Mouse (Mus musculus): ENCODE results near the gene Lrrc14b. TPM values are rescaled to one million over a fixed set of nuclear protein-coding genes. Genes with fewer than 3 reads are reported as not detected.

The Lrrc14b gene
- 0.04 and 0.14 TPM in 2 replicates for polyA plus RNA-seq (2012; rRNA removed)

DNA sequence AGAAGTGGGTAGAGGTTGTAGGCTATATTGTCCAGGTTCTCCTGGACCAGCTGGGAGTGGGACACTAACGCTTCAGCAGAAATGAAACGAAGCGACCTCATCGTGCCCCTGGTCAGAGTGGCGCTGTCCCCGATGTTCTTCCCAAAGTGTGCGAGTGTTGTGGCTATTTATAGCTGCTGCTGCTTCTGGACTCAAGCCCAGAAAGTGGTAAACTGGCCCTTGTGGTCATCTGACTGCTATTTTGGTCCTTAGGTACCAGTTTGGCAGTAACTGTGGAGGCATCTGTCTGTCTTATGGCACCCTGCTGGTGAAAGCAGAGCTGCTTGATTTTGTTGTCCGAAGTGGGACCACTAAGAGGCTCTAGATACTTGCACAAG, at the start of gene Lrrc14b:
TSS of gene Lrrc14b (minus strand) at position 147 of the 377 bp plus-strand sequence.

DNA sequence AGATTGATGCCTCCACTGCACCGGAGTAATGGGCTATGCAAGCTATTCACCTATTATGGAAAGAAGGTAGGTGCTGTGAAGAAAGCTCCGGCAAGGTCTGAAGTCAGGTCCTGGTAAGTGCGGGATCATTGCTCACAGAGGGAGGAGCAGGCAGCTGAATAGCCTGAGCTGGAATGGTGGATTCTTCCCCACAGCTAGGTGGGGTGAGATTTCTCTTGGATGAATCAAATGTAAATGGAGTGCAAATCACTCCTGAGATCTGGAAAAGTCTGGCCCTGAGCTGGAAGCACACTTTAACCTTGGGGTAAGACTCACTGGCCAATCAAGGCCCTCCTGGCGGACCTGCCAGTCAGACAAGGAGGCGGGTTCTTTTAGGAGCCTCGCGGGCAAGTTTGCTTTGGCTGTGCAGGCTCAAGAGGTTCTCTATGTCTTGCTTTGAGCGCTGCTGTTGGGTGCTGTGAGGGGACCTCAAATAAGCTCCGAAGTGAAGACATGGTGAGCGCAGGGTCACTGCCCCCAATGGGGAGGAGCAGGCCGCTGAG, 35.6 kb upstream of the Lrrc14b start, which contains the start of gene Ftl1-ps1:
TSS of gene Ftl1-ps1 (plus strand) at position 397 of the 542 bp plus-strand sequence.

DNA sequence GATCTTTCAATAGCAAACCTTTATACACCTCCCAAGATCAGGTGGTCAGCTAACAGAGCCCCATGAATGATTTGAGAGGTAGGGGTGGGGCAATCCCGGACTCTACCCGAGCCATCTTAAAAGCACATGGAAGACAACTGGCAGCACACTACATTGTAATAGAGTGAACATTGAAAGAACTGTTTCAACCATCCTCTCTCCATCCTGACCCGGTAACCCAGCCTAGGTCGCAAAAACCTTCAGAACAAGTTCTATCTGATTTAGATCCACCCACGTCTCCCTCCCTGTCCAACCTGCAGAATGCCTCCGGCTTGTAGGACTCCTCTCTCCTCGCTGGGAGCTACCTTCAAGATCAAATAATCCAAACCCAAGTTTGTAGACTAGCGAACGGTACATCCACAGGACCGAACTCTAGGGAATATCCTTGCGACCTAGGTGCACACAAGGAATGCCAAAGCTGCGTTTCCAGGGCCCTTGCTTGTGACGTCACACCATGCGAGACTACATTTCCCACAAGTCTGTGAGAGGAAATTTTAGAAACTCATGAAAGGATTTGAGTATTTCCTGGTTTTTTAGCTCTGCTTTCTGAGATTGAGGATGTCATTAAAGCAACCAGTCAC, 26.7 kb upstream of the Lrrc14b start, which contains the start of gene Zfp72:
TSS of gene Zfp72 (minus strand) at position 466 of the 620 bp plus-strand sequence.

DNA sequence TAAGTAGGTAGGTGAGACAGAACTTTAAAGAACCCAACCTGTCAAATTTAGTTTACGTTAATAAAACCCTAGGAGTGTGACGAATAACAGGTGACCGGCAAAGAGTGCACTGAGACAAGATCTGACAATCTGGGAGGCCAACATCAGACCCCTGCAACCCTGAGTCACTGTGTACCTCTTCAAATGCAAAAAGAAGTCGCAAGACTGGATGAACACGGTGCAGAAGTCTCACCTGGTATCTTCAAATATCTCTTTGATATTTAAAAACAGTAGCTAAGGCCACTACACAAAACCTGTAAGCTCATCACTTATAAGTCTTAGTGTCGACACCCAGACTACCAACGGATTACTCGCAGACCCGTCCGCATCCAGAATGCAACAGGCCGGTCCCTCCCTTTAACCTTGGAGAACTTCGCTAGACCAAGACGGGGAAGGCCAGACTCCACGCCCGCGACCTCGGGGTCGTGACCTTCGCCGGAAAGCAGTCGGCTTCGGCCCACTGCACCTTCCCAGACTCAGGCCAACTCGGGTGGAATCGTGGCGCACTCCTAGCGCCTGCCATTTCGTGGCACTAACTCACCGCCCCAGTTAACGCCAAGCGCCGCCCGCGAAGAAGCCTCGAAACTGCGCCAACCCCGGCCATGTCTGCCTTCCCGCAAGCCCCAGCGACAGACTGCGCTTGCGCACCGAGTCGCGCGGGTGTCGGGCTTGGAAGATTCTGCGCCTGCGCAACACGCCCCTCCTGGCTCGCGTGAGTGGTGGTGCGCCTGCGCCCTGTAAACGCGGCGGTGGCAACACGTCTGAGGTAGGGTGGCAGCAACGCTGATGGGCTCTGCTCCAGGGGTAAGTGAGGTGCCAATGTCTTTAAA, 14.0 kb downstream of the Lrrc14b start, which contains the start of the genes Sdha and Ccdc127:
TSS of gene Sdha (minus strand) at position 715 of the 869 bp plus-strand sequence.
TSS of gene Ccdc127 (plus strand) at position 744 of the 869 bp plus-strand sequence.

GRCm38 (mm10) chr13:74317170-74317849, 46.5 kb downstream of the Lrrc14b start, which contains the start of gene Pdcd6:
TSS of gene Pdcd6 (minus strand) at chr13:74317580.

Other genes with a start within 250 kb of the Lrrc14b start
- 0.16 TPM in 1 of 2 replicates, not detected in the other for gene Slc9a3, start 242.5 kb downstream of the Lrrc14b start, polyA plus RNA-seq (2012; rRNA removed)
- 58.2 and 59.3 TPM in 2 replicates for gene Exoc3, start 155.3 kb downstream of the Lrrc14b start, polyA plus RNA-seq (2012; rRNA removed)
- gene Ahrr, start 71.7 kb downstream of the Lrrc14b start, polyA plus RNA-seq (2012; rRNA removed) = 1.5 and 1.9 TPM in 2 replicates
- 127 and 135 TPM in 2 replicates for gene Pdcd6, start 46.4 kb downstream of the Lrrc14b start, polyA plus RNA-seq (2012; rRNA removed)
- gene Sdha, start 13.7 kb downstream of the Lrrc14b start, polyA plus RNA-seq (2012; rRNA removed) = 155 and 161 TPM in 2 replicates
- 21.6 and 22.8 TPM in 2 replicates for gene Ccdc127, start 13.7 kb downstream of the Lrrc14b start, polyA plus RNA-seq (2012; rRNA removed)
- 2.0 and 2.1 TPM in 2 replicates for gene Zfp72, start 26.8 kb upstream of the Lrrc14b start, polyA plus RNA-seq (2012; rRNA removed)
- 32.3 and 37.2 TPM in 2 replicates for gene Ftl1-ps1, start 35.7 kb upstream of the Lrrc14b start, polyA plus RNA-seq (2012; rRNA removed)
- gene Zfp825, start 130.0 kb upstream of the Lrrc14b start, polyA plus RNA-seq (2012; rRNA removed) = 7.0 and 7.5 TPM in 2 replicates